Mouse (Mus musculus): ENCODE results near the gene Banp. TPM values are rescaled to one million over a fixed set of nuclear protein-coding genes. Genes with fewer than 3 reads are reported as not detected.

The Banp gene
- polyA plus RNA-seq, 1 experiment from 2014 or later: 53.0 TPM

GRCm38 (mm10) chr8:122049923-122050322 is 100.4 kb downstream of the Banp start:
- ATAC-seq (ENCODE audit: low read depth): no peak
- H3K4me1 ChIP-seq (replicated peaks; ENCODE audit: control insufficient read depth, insufficient read depth, low read length): no peaks in the 10 kb centered on the region
- 68% methylated on average over 2 of the region's 2 CpGs for WGBS
- no peaks in the 10 kb centered on the region for H3K36me3 ChIP-seq (ENCODE audit: control insufficient read depth, insufficient read depth, low read length)
- H3K4me2 ChIP-seq (ENCODE audit: low read depth, low read length): no peak overlapping the region
- H3K9me3 ChIP-seq (ENCODE audit: control insufficient read depth, low read length): no peaks in the 10 kb centered on the region
- H3K4me3 ChIP-seq (ENCODE audit: low read length): no peak overlapping the region
- H3K9ac ChIP-seq (ENCODE audit: low read length): no peak overlapping the region
- H3K27me3 ChIP-seq (ENCODE audit: control insufficient read depth, insufficient read depth, low read depth, low read length): no peaks in the 10 kb centered on the region
- no peak overlapping the region for H3K27ac ChIP-seq (ENCODE audit: low read length)

- H3K4me1 ChIP-seq (replicated peaks; ENCODE audit: control insufficient read depth, insufficient read depth, low read length): no peaks in the 10 kb centered on the region
- no peaks in the 10 kb centered on the region for H3K9me3 ChIP-seq (ENCODE audit: control insufficient read depth, low read length)
- H3K36me3 ChIP-seq (ENCODE audit: control insufficient read depth, insufficient read depth, low read length): no peaks in the 10 kb centered on the region
- no peak overlapping the region for H3K4me3 ChIP-seq (ENCODE audit: low read length)
- H3K27ac ChIP-seq (ENCODE audit: low read length): no peak overlapping the region
- H3K9ac ChIP-seq (ENCODE audit: low read length): no peak overlapping the region
- no peaks in the 10 kb centered on the region for H3K27me3 ChIP-seq (ENCODE audit: control insufficient read depth, insufficient read depth, low read depth, low read length)
- WGBS: 70% methylated on average over 9 of the region's 9 CpGs
- peak; percentile 39; the same call in 1 of the 2 replicates for ATAC-seq (ENCODE audit: low read depth)
- H3K4me2 ChIP-seq (ENCODE audit: low read depth, low read length): no peak overlapping the region
These were observed 101.1 kb downstream of the Banp start for GRCm38 (mm10) chr8:122050620-122051019.

GRCm38 (mm10) chr8:122055321-122055720 is 105.8 kb downstream of the Banp start:
- Histone ChIP-seq H3K4me1 (replicated peaks; ENCODE audit: control insufficient read depth, insufficient read depth, low read length) (no peaks in the 10 kb centered on the region; the same call in 1 of the 2 replicates), H3K4me3 (ENCODE audit: low read length) (no peak overlapping the region), H3K9me3 (ENCODE audit: control insufficient read depth, low read length) (no peaks in the 10 kb centered on the region), H3K27ac (ENCODE audit: low read length) (no peak overlapping the region), H3K36me3 (ENCODE audit: control insufficient read depth, insufficient read depth, low read length) (no peaks in the 10 kb centered on the region), H3K9ac (ENCODE audit: low read length) (no peak overlapping the region), H3K4me2 (ENCODE audit: low read depth, low read length) (no peak overlapping the region), H3K27me3 (ENCODE audit: control insufficient read depth, insufficient read depth, low read depth, low read length) (no peaks in the 10 kb centered on the region)
- whole genome bisulfite sequencing: 48% methylated on average over 10 of the region's 10 CpGs
- ATAC-seq (ENCODE audit: low read depth): no peak

- H3K4me2 ChIP-seq (ENCODE audit: low read depth, low read length): no peak overlapping the region
- no peak overlapping the region for H3K27ac ChIP-seq (ENCODE audit: low read length)
- H3K4me1 ChIP-seq (replicated peaks; ENCODE audit: control insufficient read depth, insufficient read depth, low read length): no peaks in the 10 kb centered on the region; the same call in 1 of the 2 replicates
- H3K9me3 ChIP-seq (ENCODE audit: control insufficient read depth, low read length): no peaks in the 10 kb centered on the region
- no peak overlapping the region for H3K4me3 ChIP-seq (ENCODE audit: low read length)
- no peak overlapping the region for H3K9ac ChIP-seq (ENCODE audit: low read length)
- WGBS: 27% methylated on average over 1 of the region's 1 CpGs
- H3K36me3 ChIP-seq (ENCODE audit: control insufficient read depth, insufficient read depth, low read length): no peaks in the 10 kb centered on the region
- no peaks in the 10 kb centered on the region for H3K27me3 ChIP-seq (ENCODE audit: control insufficient read depth, insufficient read depth, low read depth, low read length)
- no peak for ATAC-seq (ENCODE audit: low read depth)
These were observed 106.6 kb downstream of the Banp start for GRCm38 (mm10) chr8:122056113-122056512.

- Histone ChIP-seq H3K36me3 (ENCODE audit: control insufficient read depth, insufficient read depth, low read length) (no peaks in the 10 kb centered on the region), H3K4me3 (ENCODE audit: low read length) (no peak overlapping the region), H3K27me3 (ENCODE audit: control insufficient read depth, insufficient read depth, low read depth, low read length) (no peaks in the 10 kb centered on the region), H3K4me2 (ENCODE audit: low read depth, low read length) (no peak overlapping the region), H3K9me3 (ENCODE audit: control insufficient read depth, low read length) (no peaks in the 10 kb centered on the region), H3K4me1 (replicated peaks; ENCODE audit: control insufficient read depth, insufficient read depth, low read length) (no peaks in the 10 kb centered on the region; the same call in 1 of the 2 replicates), H3K9ac (ENCODE audit: low read length) (no peak overlapping the region), H3K27ac (ENCODE audit: low read length) (no peak overlapping the region)
- ATAC-seq (ENCODE audit: low read depth): 0 out of 2 replicates have a peak, but pooled peaks have one; percentile 59
- WGBS: 36% methylated on average over 7 of the region's 7 CpGs
These were observed 107.3 kb downstream of the Banp start for GRCm38 (mm10) chr8:122056882-122057281.

- Histone ChIP-seq H3K4me1 (replicated peaks; ENCODE audit: control insufficient read depth, insufficient read depth, low read length) (no peaks in the 10 kb centered on the region; the same call in 1 of the 2 replicates), H3K9me3 (ENCODE audit: control insufficient read depth, low read length) (no peaks in the 10 kb centered on the region), H3K27ac (ENCODE audit: low read length) (no peak overlapping the region), H3K4me2 (ENCODE audit: low read depth, low read length) (no peak overlapping the region), H3K4me3 (ENCODE audit: low read length) (no peak overlapping the region), H3K36me3 (ENCODE audit: control insufficient read depth, insufficient read depth, low read length) (no peaks in the 10 kb centered on the region), H3K9ac (ENCODE audit: low read length) (no peak overlapping the region), H3K27me3 (ENCODE audit: control insufficient read depth, insufficient read depth, low read depth, low read length) (no peaks in the 10 kb centered on the region)
- no peak for ATAC-seq (ENCODE audit: low read depth)
- 49% methylated on average over 9 of the region's 9 CpGs for WGBS
These were observed 109.0 kb downstream of the Banp start for GRCm38 (mm10) chr8:122058510-122058909.

- WGBS: 56% methylated on average over 8 of the region's 8 CpGs
- Histone ChIP-seq H3K4me2 (ENCODE audit: low read depth, low read length) (no peak overlapping the region), H3K9me3 (ENCODE audit: control insufficient read depth, low read length) (no peaks in the 10 kb centered on the region), H3K4me1 (replicated peaks; ENCODE audit: control insufficient read depth, insufficient read depth, low read length) (no peaks in the 10 kb centered on the region; the same call in 1 of the 2 replicates), H3K9ac (ENCODE audit: low read length) (no peak overlapping the region), H3K27ac (ENCODE audit: low read length) (no peak overlapping the region), H3K36me3 (ENCODE audit: control insufficient read depth, insufficient read depth, low read length) (no peaks in the 10 kb centered on the region), H3K27me3 (ENCODE audit: control insufficient read depth, insufficient read depth, low read depth, low read length) (no peaks in the 10 kb centered on the region), H3K4me3 (ENCODE audit: low read length) (no peak overlapping the region)
- 0 out of 2 replicates have a peak, but pooled peaks have one; percentile 30 for ATAC-seq (ENCODE audit: low read depth)
These were observed 109.4 kb downstream of the Banp start for GRCm38 (mm10) chr8:122058951-122059350.

- WGBS: 39% methylated on average over 12 of the region's 12 CpGs
- peaks cover 3% of the 10 kb centered on the region; the same call in 1 of the 2 replicates for H3K27me3 ChIP-seq (ENCODE audit: control insufficient read depth, insufficient read depth, low read depth, low read length)
- H3K36me3 ChIP-seq (ENCODE audit: control insufficient read depth, insufficient read depth, low read length): no peaks in the 10 kb centered on the region
- no peak overlapping the region for H3K9ac ChIP-seq (ENCODE audit: low read length)
- H3K4me3 ChIP-seq (ENCODE audit: low read length): no peak overlapping the region
- H3K4me1 ChIP-seq (replicated peaks; ENCODE audit: control insufficient read depth, insufficient read depth, low read length): no peaks in the 10 kb centered on the region
- no peak overlapping the region for H3K27ac ChIP-seq (ENCODE audit: low read length)
- H3K4me2 ChIP-seq (ENCODE audit: low read depth, low read length): no peak overlapping the region
- no peak for ATAC-seq (ENCODE audit: low read depth)
- no peaks in the 10 kb centered on the region for H3K9me3 ChIP-seq (ENCODE audit: control insufficient read depth, low read length)
These were observed 113.1 kb downstream of the Banp start for GRCm38 (mm10) chr8:122062508-122063223.

GRCm38 (mm10) chr8:122064353-122064752 is 114.8 kb downstream of the Banp start:
- no peak for ATAC-seq (ENCODE audit: low read depth)
- Histone ChIP-seq H3K27ac (ENCODE audit: low read length) (no peak overlapping the region), H3K9me3 (ENCODE audit: control insufficient read depth, low read length) (no peaks in the 10 kb centered on the region), H3K4me2 (ENCODE audit: low read depth, low read length) (no peak overlapping the region), H3K4me1 (replicated peaks; ENCODE audit: control insufficient read depth, insufficient read depth, low read length) (peaks cover 2% of the 10 kb centered on the region; the same call in 1 of the 2 replicates), H3K4me3 (ENCODE audit: low read length) (no peak overlapping the region), H3K9ac (ENCODE audit: low read length) (no peak overlapping the region), H3K27me3 (ENCODE audit: control insufficient read depth, insufficient read depth, low read depth, low read length) (peaks cover 3% of the 10 kb centered on the region; the same call in 1 of the 2 replicates), H3K36me3 (ENCODE audit: control insufficient read depth, insufficient read depth, low read length) (no peaks in the 10 kb centered on the region)
- WGBS: 70% methylated on average over 7 of the region's 7 CpGs
